Comparison of ENCODE assay signal across 33 mouse cellular contexts in the genomic region with DNA sequence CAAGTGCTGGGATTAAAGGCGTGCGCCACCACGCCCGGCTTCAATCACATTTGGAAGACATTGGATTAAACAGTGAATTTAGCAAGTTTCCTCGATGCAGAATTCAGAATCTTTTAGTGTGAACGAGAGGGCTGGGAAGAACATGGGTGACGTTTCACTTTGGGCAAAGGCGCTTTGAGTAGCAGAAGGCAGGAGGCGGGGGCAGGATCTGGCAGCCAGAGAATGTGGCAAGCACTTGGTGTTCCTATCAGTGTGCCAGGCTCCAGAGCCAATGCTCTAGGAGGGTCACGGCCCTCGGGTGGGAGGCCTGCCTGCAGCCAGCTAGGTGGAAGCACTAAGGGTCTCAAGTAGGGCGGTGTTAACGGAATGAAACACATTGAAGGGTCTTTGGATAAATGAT. TPM values are rescaled to one million over a fixed set of nuclear protein-coding genes. Genes with fewer than 3 reads are reported as not detected.
DNase-seq lines count a peak whose midpoint lies in the region; ATAC-seq lines count a peak whose summit lies in the region.
"Had no signal": no experiment of that assay in that cellular context is flagged by ENCODE, and none has a peak within 500 bp of the region (broad histone marks: within the 10 kb centered on the region; RNA-seq: fewer than 3 reads in every experiment).

No protein-coding gene starts in this region.

- WGBS in limb, embryonic 10.5 days = 91% methylated on average over 13 of the region's 13 CpGs

- H3K4me1 ChIP-seq in limb, embryonic 10.5 days = no peaks in the 10 kb centered on the region
- H3K4me1 ChIP-seq: forebrain, embryonic 13.5 days; heart, embryonic 12.5 days; neural tube, embryonic 13.5 days had no signal

- H3K9me3 ChIP-seq in limb, embryonic 10.5 days (replicated peaks) = no peaks in the 10 kb centered on the region
- H3K9me3 ChIP-seq: forebrain, embryonic 13.5 days; heart, embryonic 12.5 days; midbrain, embryonic 13.5 days; neural tube, embryonic 13.5 days had no signal

- DNase-seq in frontal cortex, postnatal 10 days (ENCODE audit: low spot score in 2 of 2) = no peak
- peak; percentile 65 for DNase-seq in layer of hippocampus, adult 11-12 months (ENCODE audit: low spot score)
- no peak for DNase-seq in layer of hippocampus, adult 9-10 months (ENCODE audit: low spot score)
- peak; percentile 76 for DNase-seq in layer of hippocampus, adult 9-11 months
- peak; percentile 45 for DNase-seq in skeletal muscle tissue, adult 2 months (ENCODE audit: low read depth, low spot score)
- DNase-seq in kidney, postnatal 25 days = no peak
- no peak for DNase-seq in limb, embryonic 10.5 days (ENCODE audit: low spot score)
- DNase-seq: adrenal gland, adult 2 months; adrenal gland, postnatal 36 days; cerebellum, adult 8-10 months; gastrocnemius, postnatal 25 days; kidney, adult 9 months; kidney, postnatal 10 days; liver; lung, adult 2 months; lung, postnatal 10 days; spleen, adult 18-20 months; thymus, adult 2 months; thymus, postnatal 4 days had no signal

- H3K27ac ChIP-seq in limb, embryonic 10.5 days = no peak overlapping the region
- H3K27ac ChIP-seq: forebrain, embryonic 13.5 days; heart, adult 2 months; hindbrain, embryonic 14.5 days; liver, embryonic 14.5 days; macrophage; midbrain, embryonic 13.5 days; neural tube, embryonic 13.5 days had no signal

- ATAC-seq in frontal cortex, adult (ENCODE audit: low TSS enrichment) = peak; percentile 58
- ATAC-seq: activated CD4-positive, CD25-positive, alpha-beta regulatory T cell, adult 4 months; forebrain, embryonic 13.5 days; intestine, postnatal 0 days; midbrain, embryonic 13.5 days had no signal

- no peak overlapping the region for H3K4me3 ChIP-seq in limb, embryonic 10.5 days
- H3K4me3 ChIP-seq: forebrain, embryonic 13.5 days; heart, adult 2 months; heart, embryonic 12.5 days; midbrain, embryonic 13.5 days; neural tube, embryonic 13.5 days had no signal

- peaks cover 14% of the 10 kb centered on the region; the same call in 1 of the 2 replicates for H3K36me3 ChIP-seq in limb, embryonic 10.5 days

- no peaks in the 10 kb centered on the region for H3K27me3 ChIP-seq in limb, embryonic 10.5 days (ENCODE audit: low read depth, poor library complexity, severe bottlenecking)
- H3K27me3 ChIP-seq: forebrain, embryonic 13.5 days; heart, embryonic 12.5 days; midbrain, embryonic 13.5 days; neural tube, embryonic 13.5 days had no signal

RNA-seq across cellular contexts. Expression of gene Ttll3, which starts 13.0 kb away (rescaled TPM):
- polyA plus RNA-seq in limb, embryonic 10.5 days (2016; fragmentation: Nextera tagmentation; extraction: Ambion mirVana) = 2.7 and 4.1 TPM in 2 replicates

RNA-seq across cellular contexts. Expression of gene Rpusd3, which starts 17.0 kb away (rescaled TPM):
- polyA plus RNA-seq in limb, embryonic 10.5 days (2016; fragmentation: Nextera tagmentation; extraction: Ambion mirVana) = 37.9 and 40.8 TPM in 2 replicates

RNA-seq across cellular contexts. Expression of gene Arpc4, which starts 24.2 kb away (rescaled TPM):
- 383 and 393 TPM in 2 replicates for polyA plus RNA-seq in limb, embryonic 10.5 days (2016; fragmentation: Nextera tagmentation; extraction: Ambion mirVana)

RNA-seq across cellular contexts. Expression of gene Tada3, which starts 24.4 kb away (rescaled TPM):
- polyA plus RNA-seq in limb, embryonic 10.5 days (2016; fragmentation: Nextera tagmentation; extraction: Ambion mirVana) = 47.2 and 53.4 TPM in 2 replicates

RNA-seq across cellular contexts. Expression of gene Cidec, which starts 33.5 kb away (rescaled TPM):
- polyA plus RNA-seq in limb, embryonic 10.5 days (2016; fragmentation: Nextera tagmentation; extraction: Ambion mirVana) = not detected in 2 replicates
- polyA plus RNA-seq: activated CD4-positive, CD25-positive, alpha-beta regulatory T cell, adult 4 months; embryonic facial prominence, embryonic 11.5 days; forebrain, embryonic 13.5 days; heart, embryonic 12.5 days; heart, postnatal 0 days; hindbrain, embryonic 14.5 days; limb, embryonic 11.5 days; macrophage; midbrain, embryonic 13.5 days; neural tube, embryonic 13.5 days had no signal

Comparison
In these comparisons a context has a peak if more than half of its experiments do, and no peak if none do; other contexts are left out.
1. DNase-seq: peak in layer of hippocampus, adult 11-12 months (single experiment), layer of hippocampus, adult 9-11 months (single experiment) and skeletal muscle tissue, adult 2 months (single experiment); none in frontal cortex, postnatal 10 days (0 of 2), layer of hippocampus, adult 9-10 months (single experiment), kidney, postnatal 25 days (0 of 2) and limb, embryonic 10.5 days (single experiment).